Mouse (Mus musculus) right cerebral cortex, postnatal 4 days (tissue): ENCODE data around the gene Scaf1.

Experiments used
- DNase-seq: peaks from one replicate; pipeline ENCODE4 v3.0.0-alpha.2; 2022

Scaf1 gene

GRCm38 (mm10) chr7:44983944-44984832 is 32.0 kb downstream of the Scaf1 start:
- no peak for DNase-seq

- DNase-seq, result peak; percentile 82
Measured at GRCm38 (mm10) chr7:44983085-44983484, 33.1 kb downstream of the Scaf1 start.

- DNase-seq, result no peak
Measured at GRCm38 (mm10) chr7:44981539-44981938, 34.6 kb downstream of the Scaf1 start.

GRCm38 (mm10) chr7:44978300-44978699 is 37.9 kb downstream of the Scaf1 start:
- DNase-seq, result no peak

GRCm38 (mm10) chr7:44975117-44975419 is 41.1 kb downstream of the Scaf1 start:
- no peak for DNase-seq

- peak; percentile 95 for DNase-seq
Measured at GRCm38 (mm10) chr7:44974383-44975116, 41.6 kb downstream of the Scaf1 start, which contains the start of gene Cpt1c. Gene Cpt1c (minus strand): TSS chr7:44974851.

GRCm38 (mm10) chr7:44973415-44974130 is 42.6 kb downstream of the Scaf1 start:
- DNase-seq, result no peak

GRCm38 (mm10) chr7:44971142-44971541 is 45.0 kb downstream of the Scaf1 start:
- no peak for DNase-seq

GRCm38 (mm10) chr7:44970231-44970691 is 45.9 kb downstream of the Scaf1 start:
- DNase-seq, result peak; percentile 84

GRCm38 (mm10) chr7:44966638-44967037 is 49.5 kb downstream of the Scaf1 start:
- no peak for DNase-seq

GRCm38 (mm10) chr7:44965975-44966374 is 50.2 kb downstream of the Scaf1 start:
- no peak for DNase-seq

GRCm38 (mm10) chr7:44964990-44965389 is 51.2 kb downstream of the Scaf1 start:
- no peak for DNase-seq

GRCm38 (mm10) chr7:44962831-44963230 is 53.3 kb downstream of the Scaf1 start:
- no peak for DNase-seq

- DNase-seq, result no peak
Measured at GRCm38 (mm10) chr7:44962337-44962736, 53.8 kb downstream of the Scaf1 start.

- no peak for DNase-seq
Measured at GRCm38 (mm10) chr7:44960512-44960910, 55.7 kb downstream of the Scaf1 start.

- DNase-seq, result no peak
Measured at GRCm38 (mm10) chr7:44959874-44960511, 56.2 kb downstream of the Scaf1 start.

- no peak for DNase-seq
Measured at GRCm38 (mm10) chr7:44959281-44959680, 56.9 kb downstream of the Scaf1 start.

GRCm38 (mm10) chr7:44958208-44958607 is 58.0 kb downstream of the Scaf1 start:
- no peak for DNase-seq

- DNase-seq, result no peak
Measured at GRCm38 (mm10) chr7:44957183-44957835, 58.9 kb downstream of the Scaf1 start.

- DNase-seq, result no peak
Measured at GRCm38 (mm10) chr7:44956266-44956665, 59.9 kb downstream of the Scaf1 start.

GRCm38 (mm10) chr7:44955628-44956027 is 60.5 kb downstream of the Scaf1 start:
- DNase-seq, result no peak
